Mouse (Mus musculus): Measurements from ENCODE around the gene Csf3.

- no peak for TF ChIP-seq CTCF (IDR thresholded peaks at IDR 0.05)
- no peak for TF ChIP-seq EP300 (IDR thresholded peaks at IDR 0.05)
Observed at GRCm38 (mm10) chr11:98701213-98701670, at the start of gene Csf3.

Measured in lung, postnatal 0 days (tissue).